Mouse (Mus musculus): ENCODE data around the gene Tdg. TPM values are rescaled to one million over a fixed set of nuclear protein-coding genes. Genes with fewer than 3 reads are reported as not detected.
A peak's percentile ranks its signal among the peaks of the same experiment; 100 is the strongest.
"Not testable (repeated sequence)": the region's sequence is repeated elsewhere in the genome, so short reads cannot be mapped to it uniquely, and the experiment has no call there.

The Tdg gene
- 27.6 and 28.7 TPM in 2 replicates for total RNA-seq (2012; rRNA removed)

DNA sequence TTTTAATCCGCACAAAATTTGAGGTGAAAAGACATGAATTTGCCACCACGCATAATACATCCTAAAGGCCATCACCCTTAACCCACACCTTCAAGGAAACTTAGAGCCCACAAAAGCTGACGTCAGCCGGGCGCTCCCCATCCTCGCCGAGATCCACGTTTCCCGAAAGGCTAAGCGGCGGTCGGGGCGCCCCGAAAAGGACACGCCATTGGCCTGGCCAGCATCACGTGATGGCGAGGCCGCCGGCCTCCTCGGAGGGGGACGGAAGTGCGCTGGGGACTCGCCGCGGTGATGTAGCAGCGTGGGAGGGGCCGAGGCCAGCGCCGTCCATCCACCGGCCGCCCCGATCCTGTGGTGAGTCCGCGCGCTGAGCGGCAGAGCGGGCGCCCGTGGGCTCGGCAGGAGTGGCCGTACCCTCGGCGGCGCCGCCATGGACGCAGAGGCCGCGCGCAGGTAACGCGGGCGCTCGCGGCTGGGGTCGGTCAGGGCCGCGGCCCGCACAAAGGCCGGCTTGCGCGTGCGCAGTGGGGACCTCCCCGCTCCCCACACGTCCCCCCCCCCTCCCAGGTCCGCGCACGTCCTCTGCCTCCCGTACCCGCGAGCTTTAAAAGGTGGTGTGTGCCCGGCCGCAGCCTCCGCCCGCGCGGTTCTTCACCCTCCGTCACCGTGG is at the start of gene Tdg:
Gene Tdg (plus strand): TSS at position 243 of the 670 bp plus-strand sequence.
- H3K9me3 ChIP-seq (ENCODE audit: control insufficient read depth, insufficient read depth, low read depth, low read length); in situ Hi-C loops (cut with MboI; ENCODE audit: low sequenced_read_pairs in 2 of 2, unreplicated experiment in 2 of 2); H3K4me1 ChIP-seq (ENCODE audit: control insufficient read depth in 2 of 2, insufficient read depth in 2 of 2, low read length in 2 of 2, poor library complexity in 1 of 2): not testable (repeated sequence)
- Histone ChIP-seq H3K4me3 (ENCODE audit: insufficient read depth in 1 of 2, low read depth in 1 of 2, low read length in 2 of 2, poor library complexity in 1 of 2, severe bottlenecking in 1 of 2) (peak within 1 kb of the TSS; percentile 70 to 97), H3K36me3 (ENCODE audit: control insufficient read depth, insufficient read depth, low read length, poor library complexity, severe bottlenecking) (peaks cover 18% of the 10 kb centered on the region; the same call in 1 of the 2 replicates), H3K9ac (ENCODE audit: insufficient read depth, low read depth, low read length, poor library complexity, severe bottlenecking) (peak within 1 kb of the TSS; percentile 97), H3K27ac (ENCODE audit: insufficient read depth, low read depth, low read length, poor library complexity, severe bottlenecking) (peak within 1 kb of the TSS; percentile 85)
- TF ChIP-seq HCFC1 (IDR thresholded peaks at IDR 0.05; ENCODE audit: borderline replicate concordance, insufficient read depth, low read length), result 0 out of 2 replicates have a peak, but pooled peaks have one; percentile 22
- peak; percentile 66 for DNase-seq (ENCODE audit: low read depth, low spot score)

DNA sequence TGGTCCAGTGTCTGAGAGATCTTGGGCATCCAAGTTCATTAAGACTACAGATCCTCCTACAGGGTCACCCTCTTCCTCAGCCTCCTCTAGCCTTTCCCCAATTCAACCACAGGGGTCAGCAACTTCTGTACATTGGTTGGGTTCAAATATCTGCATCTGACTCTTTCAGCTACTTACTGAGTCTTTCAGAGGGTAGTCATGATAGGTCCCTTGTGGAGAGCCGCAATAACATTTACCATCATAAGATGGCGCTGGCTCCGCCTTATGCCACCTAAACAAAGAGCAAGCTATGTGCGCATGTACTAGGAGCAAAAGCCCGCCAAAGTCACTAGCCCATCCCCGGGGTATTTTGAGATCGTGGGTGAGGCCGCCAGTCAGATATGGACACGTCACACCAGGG is 40.0 kb upstream of the Tdg start:
- Histone ChIP-seq H3K9ac (ENCODE audit: insufficient read depth, low read depth, low read length, poor library complexity, severe bottlenecking) (peak overlapping the region; percentile 31; the same call in 1 of the 2 replicates), H3K4me3 (ENCODE audit: insufficient read depth in 1 of 2, low read depth in 1 of 2, low read length in 2 of 2, poor library complexity in 1 of 2, severe bottlenecking in 1 of 2) (peak overlapping the region in 1 of 2 experiments; percentile 16; a peak in 1 of 4 replicates)
- 0 out of 2 replicates have a peak, but pooled peaks have one; percentile 2 for TF ChIP-seq ZC3H11A (IDR thresholded peaks at IDR 0.05; ENCODE audit: borderline replicate concordance, low read depth, low read length)
- H3K4me1 ChIP-seq (ENCODE audit: control insufficient read depth in 2 of 2, insufficient read depth in 2 of 2, low read length in 2 of 2, poor library complexity in 1 of 2); in situ Hi-C loops (cut with MboI; ENCODE audit: low sequenced_read_pairs in 2 of 2, unreplicated experiment in 2 of 2); H3K36me3 ChIP-seq (ENCODE audit: control insufficient read depth, insufficient read depth, low read length, poor library complexity, severe bottlenecking); H3K9me3 ChIP-seq (ENCODE audit: control insufficient read depth, insufficient read depth, low read depth, low read length); H3K27ac ChIP-seq (ENCODE audit: insufficient read depth, low read depth, low read length, poor library complexity, severe bottlenecking): not testable (repeated sequence)
- peak; percentile 70 for DNase-seq (ENCODE audit: low read depth, low spot score)

DNA sequence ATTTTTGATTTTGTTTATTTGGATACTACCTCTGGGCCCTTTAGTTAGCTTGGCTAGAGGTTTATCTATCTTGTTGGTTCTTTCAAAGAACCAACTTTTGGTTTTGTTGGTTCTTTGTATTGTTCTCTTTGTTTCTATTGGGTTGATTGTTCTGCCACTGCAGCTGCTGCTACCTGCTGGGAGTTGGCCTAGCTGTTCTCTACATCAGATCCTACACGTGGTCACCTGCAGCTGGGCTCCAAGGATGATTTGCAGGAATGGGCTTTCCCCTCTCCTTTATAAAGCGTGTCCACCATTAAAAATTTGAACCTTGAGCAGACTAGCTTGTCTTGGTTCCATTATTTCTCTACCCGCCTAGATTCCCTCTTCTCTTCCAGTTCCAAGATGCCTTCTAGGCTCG is 35.2 kb upstream of the Tdg start:
- H3K36me3 ChIP-seq (ENCODE audit: control insufficient read depth, insufficient read depth, low read length, poor library complexity, severe bottlenecking); H3K9ac ChIP-seq (ENCODE audit: insufficient read depth, low read depth, low read length, poor library complexity, severe bottlenecking); H3K4me3 ChIP-seq (ENCODE audit: insufficient read depth in 1 of 2, low read depth in 1 of 2, low read length in 2 of 2, poor library complexity in 1 of 2, severe bottlenecking in 1 of 2); H3K4me1 ChIP-seq (ENCODE audit: control insufficient read depth in 2 of 2, insufficient read depth in 2 of 2, low read length in 2 of 2, poor library complexity in 1 of 2); H3K9me3 ChIP-seq (ENCODE audit: control insufficient read depth, insufficient read depth, low read depth, low read length); H3K27ac ChIP-seq (ENCODE audit: insufficient read depth, low read depth, low read length, poor library complexity, severe bottlenecking); in situ Hi-C loops (cut with MboI; ENCODE audit: low sequenced_read_pairs in 2 of 2, unreplicated experiment in 2 of 2): not testable (repeated sequence)
- DNase-seq (ENCODE audit: low read depth, low spot score), result peak; percentile 24

DNA sequence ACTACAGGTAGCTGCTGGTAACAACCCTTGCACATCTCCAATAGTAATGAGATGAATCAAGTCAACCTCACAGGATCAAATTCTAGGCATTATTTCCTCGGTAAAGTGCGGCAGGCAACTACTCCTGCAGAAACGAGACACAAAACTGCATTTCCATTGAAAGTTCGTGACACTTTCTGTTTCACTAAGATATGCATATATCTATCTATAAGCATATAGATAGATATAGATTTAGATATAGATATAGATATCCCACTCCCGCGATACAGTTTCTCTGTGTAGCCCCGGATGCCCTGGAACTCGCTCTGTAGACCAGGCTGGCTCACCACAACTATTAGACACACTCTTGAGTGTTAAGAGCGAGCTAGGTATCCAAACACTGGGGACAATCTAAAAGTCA is 7.4 kb upstream of the Tdg start:
- TF ChIP-seq ZNF384 (IDR thresholded peaks at IDR 0.05; ENCODE audit: low read depth, low read length), result no peak
- no peak for TF ChIP-seq CHD2 (IDR thresholded peaks at IDR 0.05; ENCODE audit: low read depth, low read length)
- TF ChIP-seq MAFK (IDR thresholded peaks at IDR 0.05; ENCODE audit: insufficient read depth, low read depth, low read length), result no peak
- no peak for TF ChIP-seq HCFC1 (IDR thresholded peaks at IDR 0.05; ENCODE audit: borderline replicate concordance, insufficient read depth, low read length)
- TF ChIP-seq ZC3H11A (IDR thresholded peaks at IDR 0.05; ENCODE audit: borderline replicate concordance, low read depth, low read length), result no peak

More for the DNA sequence above, 7.4 kb upstream of the Tdg start:
- Histone ChIP-seq H3K27ac (ENCODE audit: insufficient read depth, low read depth, low read length, poor library complexity, severe bottlenecking) (no peak overlapping the region), H3K9ac (ENCODE audit: insufficient read depth, low read depth, low read length, poor library complexity, severe bottlenecking) (peak overlapping the region; percentile 98), H3K4me3 (ENCODE audit: insufficient read depth in 1 of 2, low read depth in 1 of 2, low read length in 2 of 2, poor library complexity in 1 of 2, severe bottlenecking in 1 of 2) (peak overlapping the region; percentile 74 to 99), H3K9me3 (ENCODE audit: control insufficient read depth, insufficient read depth, low read depth, low read length) (no peaks in the 10 kb centered on the region), H3K4me1 (ENCODE audit: control insufficient read depth in 2 of 2, insufficient read depth in 2 of 2, low read length in 2 of 2, poor library complexity in 1 of 2) (peaks cover 4 to 5% of the 10 kb centered on the region in 2 experiments; a peak in 2 of 4 replicates), H3K36me3 (ENCODE audit: control insufficient read depth, insufficient read depth, low read length, poor library complexity, severe bottlenecking) (no peaks in the 10 kb centered on the region; the same call in 1 of the 2 replicates)
- in situ Hi-C loops (cut with MboI; ENCODE audit: low sequenced_read_pairs in 2 of 2, unreplicated experiment in 2 of 2), result no loop called here
- no peak for DNase-seq (ENCODE audit: low read depth, low spot score)

All from ES-E14 (cell line).